Mouse (Mus musculus) ES-Bruce4 (cell line): ENCODE results near the gene Gm21987.

Experiments used
- CTCF ChIP-seq: IDR thresholded peaks from one replicate; pipeline ENCODE4 v1.8.1; 2011; ENCODE audit warnings: low read depth, low read length
- EP300 ChIP-seq: IDR thresholded peaks from 2 replicates; pipeline ENCODE4 v1.6.1; 2011; ENCODE audit warnings: low read depth, low read length; ENCODE audit not compliant: insufficient read depth
- POLR2A ChIP-seq: IDR thresholded peaks from one replicate; pipeline ENCODE4 v1.8.1; 2011; ENCODE audit warnings: low read length; ENCODE audit not compliant: insufficient read depth

GRCm38 (mm10) chr16:38396155-38396554 lies 49.3 kb downstream of the Gm21987 start:
- TF ChIP-seq CTCF: no peak
- no peak for TF ChIP-seq EP300
- TF ChIP-seq POLR2A: no peak
